Mouse (Mus musculus) stomach, embryonic 15.5 days (tissue): ENCODE measurements around the gene Hormad1. TPM values are rescaled to one million over a fixed set of nuclear protein-coding genes. Genes with fewer than 3 reads are reported as not detected.
"Not testable (repeated sequence)": the region's sequence is repeated elsewhere in the genome, so short reads cannot be mapped to it uniquely, and the experiment has no call there.

Experiments used
- ATAC-seq: fragments of 200-750 bp; cut with Nextera tagmentation; 2 replicates; pipeline ENCODE4 v1.8.0; 2017; ENCODE audit warnings: low read depth, moderate number of reproducible peaks, moderate TSS enrichment; ENCODE audit not compliant: insufficient read depth, low FRiP score
- H3K27ac ChIP-seq: fragments of 300-500 bp; sonication (generic); 2 replicates; pipeline ENCODE4 v1.5.1; 2015; ENCODE audit warnings: mild to moderate bottlenecking, inconsistent platforms
- H3K27me3 ChIP-seq: fragments of 300-500 bp; sonication (generic); replicated peaks from 2 replicates; pipeline ENCODE4 v1.6.1; 2015; ENCODE audit warnings: inconsistent platforms
- H3K36me3 ChIP-seq: fragments of 300-500 bp; sonication (generic); 2 replicates; pipeline ENCODE4 v1.6.1; 2015; ENCODE audit warnings: inconsistent platforms
- H3K4me1 ChIP-seq: fragments of 300-500 bp; sonication (generic); 2 replicates; pipeline ENCODE4 v1.6.1; 2015; ENCODE audit warnings: inconsistent platforms
- H3K4me2 ChIP-seq: fragments of 300-500 bp; sonication (generic); 2 replicates; pipeline ENCODE4 v1.6.1; 2015; ENCODE audit warnings: mild to moderate bottlenecking, inconsistent platforms
- H3K4me3 ChIP-seq: fragments of 300-500 bp; sonication (generic); replicated peaks from 2 replicates; pipeline ENCODE4 v1.5.1; 2015; ENCODE audit warnings: inconsistent platforms
- H3K9ac ChIP-seq: fragments of 300-500 bp; sonication (generic); 2 replicates; pipeline ENCODE4 v1.6.1; 2015; ENCODE audit warnings: inconsistent platforms
- H3K9me3 ChIP-seq: fragments of 300-500 bp; sonication (generic); 2 replicates; pipeline ENCODE4 v1.6.1; 2016; ENCODE audit warnings: inconsistent platforms
- WGBS: fragments of 180-500 bp; shearing (Covaris S2); methylation state at CpG from one replicate; pipeline ENCODE4 v1.1.7; 2015; 5-methylcytosine and 5-hydroxymethylcytosine counted together
- polyA plus RNA-seq: library from polyadenylated mRNA; unstranded; fragments of >200 nt; fragmentation: Nextera tagmentation; extraction: Ambion mirVana; gene quantifications from 2 replicates; pipeline ENCODE4 v1.2.1, GENCODE M21; 2015

Gene Hormad1
- polyA plus RNA-seq, 1 experiment from 2014 or later: not detected

DNA sequence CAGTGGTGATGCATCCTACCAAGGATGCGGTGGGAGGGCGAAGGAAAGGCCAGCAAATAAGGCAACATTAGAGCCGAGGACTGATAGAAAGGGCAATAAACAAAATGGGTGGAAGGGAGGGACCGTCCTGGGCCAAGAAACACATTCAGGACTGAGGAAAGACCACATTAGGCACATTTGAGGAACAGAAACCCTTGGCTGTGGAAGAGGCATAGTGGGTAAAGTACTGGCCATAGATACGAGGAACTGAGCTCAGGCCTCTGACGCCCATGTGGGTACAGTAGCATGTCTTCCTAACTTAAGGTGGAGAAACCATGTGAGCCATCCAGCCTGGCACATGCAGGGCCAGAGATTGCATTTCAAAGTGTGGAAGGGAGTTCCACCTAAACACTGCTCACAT, 29.7 kb upstream of the Hormad1 start:
- 83% methylated on average over 6 of the region's 6 CpGs for WGBS
- no peaks in the 10 kb centered on the region for H3K27me3 ChIP-seq
- no peak for ATAC-seq
- H3K9me3 ChIP-seq: no peaks in the 10 kb centered on the region
- no peak overlapping the region for H3K4me3 ChIP-seq
- H3K27ac ChIP-seq: no peak overlapping the region
- H3K9ac ChIP-seq: no peak overlapping the region
- H3K4me1 ChIP-seq: no peaks in the 10 kb centered on the region
- H3K36me3 ChIP-seq: no peaks in the 10 kb centered on the region
- H3K4me2 ChIP-seq: no peak overlapping the region

DNA sequence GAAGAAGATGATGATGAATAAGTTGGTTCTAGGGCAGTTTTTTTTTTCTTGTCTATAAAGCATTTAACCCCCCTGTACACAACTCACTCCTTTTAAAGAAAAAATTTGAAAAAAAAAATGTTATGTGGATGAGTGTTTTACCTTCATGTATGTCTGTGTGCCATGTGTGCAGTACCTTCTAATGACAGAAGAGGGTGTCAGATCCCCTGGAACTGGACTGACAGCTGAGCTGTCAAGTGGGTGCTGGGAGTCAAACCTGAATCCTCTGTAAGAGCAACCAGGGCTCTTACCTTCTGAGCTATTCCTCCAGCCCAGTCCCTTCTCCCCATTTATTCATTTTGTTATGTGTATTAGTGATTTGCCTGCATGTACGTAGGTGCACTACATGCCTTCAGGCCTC, 28.5 kb upstream of the Hormad1 start:
- Histone ChIP-seq H3K4me3 (no peak overlapping the region), H3K9me3 (no peaks in the 10 kb centered on the region), H3K9ac (no peak overlapping the region), H3K27ac (no peak overlapping the region), H3K36me3 (no peaks in the 10 kb centered on the region), H3K4me1 (no peaks in the 10 kb centered on the region), H3K27me3 (no peaks in the 10 kb centered on the region), H3K4me2 (no peak overlapping the region)
- ATAC-seq: no peak
- WGBS: 86% methylated on average over 1 of the region's 1 CpGs

DNA sequence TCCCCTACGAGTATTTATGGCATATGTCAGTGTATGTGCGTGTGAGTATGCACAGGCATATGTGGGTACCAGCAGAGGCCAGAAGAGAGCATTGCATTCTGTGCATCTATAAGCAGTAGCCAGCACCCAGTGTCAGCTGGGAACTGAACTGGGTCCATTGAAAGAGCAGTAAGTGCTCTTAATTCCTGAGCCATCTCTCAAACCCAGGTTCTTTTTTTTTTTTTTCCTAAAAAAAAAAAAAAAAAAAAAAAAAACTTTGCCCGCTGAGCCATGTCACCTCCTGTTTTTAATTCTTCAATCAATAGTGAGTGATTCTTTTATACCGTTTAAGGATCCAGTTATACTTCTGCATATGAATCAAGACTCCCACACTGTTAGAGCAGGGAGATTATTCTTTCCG, 26.1 kb upstream of the Hormad1 start:
- ATAC-seq: no peak
- no peak overlapping the region for H3K4me3 ChIP-seq
- no peak overlapping the region for H3K4me2 ChIP-seq
- no peak overlapping the region for H3K9ac ChIP-seq
- no peaks in the 10 kb centered on the region for H3K27me3 ChIP-seq
- H3K27ac ChIP-seq: no peak overlapping the region
- no peaks in the 10 kb centered on the region for H3K36me3 ChIP-seq
- H3K9me3 ChIP-seq: no peaks in the 10 kb centered on the region
- no peaks in the 10 kb centered on the region for H3K4me1 ChIP-seq
- 91% methylated on average over 5 of the region's 5 CpGs for WGBS

DNA sequence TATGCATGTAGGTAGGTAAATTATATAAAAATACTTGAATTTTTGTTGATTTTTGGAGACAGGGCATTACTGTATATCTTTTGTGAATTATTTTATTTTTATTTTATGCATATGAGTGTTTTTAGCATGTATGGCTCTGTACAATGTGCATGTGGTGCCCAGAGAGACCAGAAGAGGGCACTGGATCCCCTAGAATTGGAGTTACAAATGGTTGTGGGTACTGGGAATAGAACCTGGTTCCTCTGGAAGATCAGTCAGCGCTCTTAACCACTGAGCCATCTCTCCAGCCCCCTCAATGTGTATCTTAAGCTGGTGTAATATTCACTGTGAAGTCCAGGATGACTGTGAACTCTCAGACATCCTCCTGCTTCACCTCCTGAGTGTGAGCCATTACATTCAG, 24.6 kb upstream of the Hormad1 start:
- Histone ChIP-seq H3K4me1 (no peaks in the 10 kb centered on the region), H3K4me3 (no peak overlapping the region), H3K9ac (no peak overlapping the region), H3K36me3 (no peaks in the 10 kb centered on the region), H3K9me3 (no peaks in the 10 kb centered on the region), H3K27me3 (no peaks in the 10 kb centered on the region), H3K4me2 (no peak overlapping the region), H3K27ac (no peak overlapping the region)
- 84% methylated on average over 1 of the region's 1 CpGs for WGBS
- no peak for ATAC-seq

DNA sequence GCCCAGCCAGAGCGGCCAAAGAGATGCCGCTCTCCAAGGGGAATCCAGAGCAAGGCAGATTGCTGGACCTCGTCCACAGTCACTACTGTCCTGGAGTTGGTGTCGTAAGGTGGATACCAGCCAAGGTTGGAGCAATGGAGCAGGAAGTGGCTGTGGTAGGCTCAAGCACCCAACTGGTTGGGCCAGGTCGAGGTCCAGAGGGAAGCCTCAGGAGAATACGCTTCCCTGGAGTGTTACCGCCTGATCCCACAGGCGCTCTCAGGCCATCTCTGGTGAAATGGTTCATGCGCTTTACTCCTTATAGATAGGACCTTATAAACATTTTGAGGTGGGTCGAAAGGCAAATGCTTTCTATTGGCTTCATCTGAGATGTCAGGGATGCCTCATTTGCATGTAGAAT, 20.5 kb upstream of the Hormad1 start:
- Histone ChIP-seq H3K4me1 (no peaks in the 10 kb centered on the region), H3K9me3 (no peaks in the 10 kb centered on the region), H3K27ac (no peak overlapping the region), H3K4me2 (no peak overlapping the region), H3K9ac (no peak overlapping the region), H3K27me3 (no peaks in the 10 kb centered on the region), H3K4me3 (no peak overlapping the region), H3K36me3 (no peaks in the 10 kb centered on the region)
- 88% methylated on average over 10 of the region's 10 CpGs for WGBS
- ATAC-seq: no peak

DNA sequence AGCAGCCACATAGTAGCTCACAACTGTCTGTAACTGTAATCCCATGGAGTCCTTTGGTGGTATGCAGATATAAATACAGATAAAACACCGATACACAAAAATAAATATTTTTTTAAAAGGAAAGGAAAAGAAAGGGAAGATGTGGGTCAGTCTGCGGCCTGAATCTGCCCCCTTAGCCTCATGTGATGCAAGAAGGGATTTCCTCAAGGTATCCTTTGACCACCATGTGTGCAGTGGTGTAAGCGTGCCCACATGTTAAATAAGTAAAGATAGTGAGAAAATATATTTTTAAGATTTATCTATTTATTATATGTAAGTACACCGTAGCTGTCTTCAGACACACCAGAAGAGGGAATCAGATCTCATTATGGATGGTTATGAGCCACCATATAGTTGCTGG, 19.6 kb upstream of the Hormad1 start:
- Histone ChIP-seq H3K9ac (no peak overlapping the region), H3K27ac (no peak overlapping the region), H3K4me2 (no peak overlapping the region), H3K4me1 (no peaks in the 10 kb centered on the region), H3K36me3 (no peaks in the 10 kb centered on the region), H3K4me3 (no peak overlapping the region), H3K9me3 (no peaks in the 10 kb centered on the region), H3K27me3 (no peaks in the 10 kb centered on the region)
- 89% methylated on average over 4 of the region's 4 CpGs for WGBS
- ATAC-seq: no peak

DNA sequence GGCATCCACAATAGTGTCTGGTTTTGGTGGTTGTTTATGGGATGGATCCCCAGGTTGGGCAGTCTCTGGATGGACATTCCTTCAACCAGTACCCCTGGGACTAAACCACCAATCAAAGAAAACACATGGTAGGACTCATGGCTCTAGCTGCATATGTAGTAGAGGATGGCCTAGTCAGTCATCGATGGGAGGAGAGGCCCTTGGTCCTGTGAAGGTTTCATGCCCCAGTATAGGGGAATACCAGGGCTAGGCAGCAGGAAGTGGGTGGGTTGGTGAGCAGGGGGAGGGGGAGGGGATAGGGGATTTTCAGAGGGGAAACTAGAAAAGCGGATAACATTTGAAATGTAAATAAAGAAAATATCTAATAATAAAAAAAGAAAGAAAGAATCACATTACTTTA, 18.3 kb upstream of the Hormad1 start:
- ATAC-seq, H3K9ac ChIP-seq, H3K4me1 ChIP-seq, H3K4me3 ChIP-seq, H3K27ac ChIP-seq, H3K9me3 ChIP-seq, H3K27me3 ChIP-seq, H3K36me3 ChIP-seq, H3K4me2 ChIP-seq: not testable (repeated sequence)
- WGBS: 73% methylated on average over 2 of the region's 2 CpGs

DNA sequence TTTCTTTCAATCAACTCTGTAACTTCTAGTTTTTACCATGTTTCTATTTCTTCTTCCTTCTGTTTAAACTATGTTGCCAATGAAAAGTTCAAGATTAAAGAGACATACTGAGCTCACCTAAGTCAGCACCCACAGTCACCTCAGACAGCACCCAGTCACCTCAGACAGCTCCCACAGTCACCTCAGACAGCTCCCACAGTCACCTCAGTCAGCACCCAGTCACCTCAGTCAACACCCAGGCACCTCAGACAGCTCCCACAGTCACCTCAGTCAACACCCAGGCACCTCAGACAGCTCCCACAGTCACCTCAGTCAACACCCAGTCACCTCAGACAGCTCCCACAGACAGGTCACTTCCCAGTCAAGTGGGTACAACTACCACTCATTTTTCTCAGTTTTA, 17.3 kb upstream of the Hormad1 start:
- Histone ChIP-seq H3K4me3 (no peak overlapping the region), H3K36me3 (no peaks in the 10 kb centered on the region), H3K9ac (no peak overlapping the region), H3K9me3 (no peaks in the 10 kb centered on the region), H3K4me1 (no peaks in the 10 kb centered on the region), H3K27ac (no peak overlapping the region), H3K4me2 (no peak overlapping the region), H3K27me3 (no peaks in the 10 kb centered on the region)
- no peak for ATAC-seq

DNA sequence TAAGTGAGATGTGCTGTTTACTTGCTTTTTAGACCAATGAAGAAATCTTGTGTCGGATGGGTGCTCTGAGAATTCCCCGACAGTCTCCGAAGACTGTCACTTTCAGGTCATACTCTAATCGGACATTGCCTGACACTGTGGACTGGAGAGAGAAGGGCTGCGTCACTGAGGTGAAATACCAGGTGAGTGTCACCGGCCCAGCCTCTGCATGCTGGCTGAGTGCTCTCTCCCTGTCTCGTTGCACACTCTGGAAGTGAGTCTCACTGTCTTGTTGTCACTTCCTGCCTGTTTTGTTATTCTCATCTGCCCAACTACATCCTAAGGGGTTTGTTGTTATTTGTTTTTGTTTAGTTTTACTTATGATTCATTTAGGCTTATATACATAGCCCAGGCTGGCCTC, 16.5 kb upstream of the Hormad1 start:
- Histone ChIP-seq H3K4me1 (no peaks in the 10 kb centered on the region), H3K27me3 (no peaks in the 10 kb centered on the region), H3K4me2 (no peak overlapping the region), H3K36me3 (no peaks in the 10 kb centered on the region), H3K4me3 (no peak overlapping the region), H3K9ac (no peak overlapping the region), H3K9me3 (no peaks in the 10 kb centered on the region), H3K27ac (no peak overlapping the region)
- no peak for ATAC-seq
- 71% methylated on average over 7 of the region's 7 CpGs for WGBS

DNA sequence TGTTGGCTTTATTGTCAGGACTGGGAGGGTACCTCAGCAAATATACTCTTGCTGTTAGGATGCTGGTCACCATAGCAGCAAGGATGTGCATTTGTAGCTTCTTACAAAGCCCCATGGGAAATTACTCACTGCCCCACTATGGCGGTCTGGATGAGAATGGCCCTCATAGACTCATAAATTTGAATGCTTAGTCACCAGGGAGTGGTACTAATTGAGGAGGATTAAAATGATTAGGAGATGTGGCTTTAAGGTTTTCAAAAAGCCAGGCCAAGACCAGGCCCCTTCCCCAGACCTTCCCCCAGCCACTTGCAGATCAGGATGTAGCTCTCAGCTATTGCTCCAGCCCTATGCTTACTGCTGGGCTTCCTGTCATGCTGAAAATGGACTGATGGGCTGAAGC, 9.3 kb upstream of the Hormad1 start:
- H3K9ac ChIP-seq: no peak overlapping the region
- no peaks in the 10 kb centered on the region for H3K27me3 ChIP-seq
- no peaks in the 10 kb centered on the region for H3K9me3 ChIP-seq
- WGBS: 74% methylated on average over 1 of the region's 1 CpGs
- H3K36me3 ChIP-seq: no peaks in the 10 kb centered on the region
- H3K4me3 ChIP-seq: no peak overlapping the region
- no peak overlapping the region for H3K27ac ChIP-seq
- H3K4me1 ChIP-seq: no peaks in the 10 kb centered on the region
- no peak overlapping the region for H3K4me2 ChIP-seq
- ATAC-seq: no peak

DNA sequence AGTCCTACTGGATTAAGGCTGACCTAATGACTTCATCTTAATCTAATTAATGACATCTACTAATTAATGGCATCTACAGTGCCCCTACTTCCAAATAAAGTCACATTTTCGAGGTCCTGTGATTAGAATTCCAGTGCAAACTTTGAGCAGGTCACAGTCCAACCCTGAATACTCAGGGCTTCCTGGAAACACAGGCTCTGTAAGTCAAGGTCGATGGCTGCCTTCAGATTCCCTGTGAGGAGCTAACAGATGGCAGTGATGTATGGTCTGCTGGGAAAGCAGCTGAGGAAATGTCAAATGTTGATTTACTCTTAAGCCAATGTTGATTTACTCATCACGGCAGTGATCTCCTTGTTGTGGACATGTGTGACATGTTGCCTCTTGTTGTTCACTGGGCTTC, 5.5 kb upstream of the Hormad1 start:
- ATAC-seq: no peak
- H3K4me3 ChIP-seq: no peak overlapping the region
- no peaks in the 10 kb centered on the region for H3K27me3 ChIP-seq
- H3K9ac ChIP-seq: no peak overlapping the region
- H3K27ac ChIP-seq: no peak overlapping the region
- no peak overlapping the region for H3K4me2 ChIP-seq
- no peaks in the 10 kb centered on the region for H3K4me1 ChIP-seq
- H3K36me3 ChIP-seq: no peaks in the 10 kb centered on the region
- no peaks in the 10 kb centered on the region for H3K9me3 ChIP-seq
- WGBS: 31% methylated on average over 3 of the region's 3 CpGs

DNA sequence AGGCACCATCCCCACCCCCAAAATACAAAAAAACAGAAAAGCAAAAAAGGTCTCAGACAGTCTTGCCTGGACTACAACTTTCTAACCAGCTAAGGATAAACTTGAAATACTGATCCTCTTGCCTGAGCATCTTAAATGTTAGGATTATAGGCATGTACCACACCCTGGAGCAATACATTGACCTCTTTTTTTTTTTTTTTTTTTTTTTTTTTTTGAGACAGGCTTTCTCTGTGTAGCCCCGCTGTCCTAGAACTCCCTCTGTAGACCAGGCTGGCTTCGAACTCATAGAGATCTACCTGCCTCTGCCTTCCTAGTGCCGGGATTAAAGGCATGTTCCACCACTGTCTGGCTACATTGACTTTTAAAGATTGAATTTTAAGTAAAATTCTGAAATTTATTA, 1.3 kb downstream of the Hormad1 start:
- Histone ChIP-seq H3K36me3 (no peaks in the 10 kb centered on the region), H3K9ac (no peak overlapping the region), H3K27ac (no peak overlapping the region), H3K27me3 (no peaks in the 10 kb centered on the region), H3K9me3 (no peaks in the 10 kb centered on the region), H3K4me2 (no peak overlapping the region), H3K4me3 (no peak overlapping the region), H3K4me1 (no peaks in the 10 kb centered on the region)
- ATAC-seq: no peak
- WGBS: 94% methylated on average over 3 of the region's 3 CpGs

DNA sequence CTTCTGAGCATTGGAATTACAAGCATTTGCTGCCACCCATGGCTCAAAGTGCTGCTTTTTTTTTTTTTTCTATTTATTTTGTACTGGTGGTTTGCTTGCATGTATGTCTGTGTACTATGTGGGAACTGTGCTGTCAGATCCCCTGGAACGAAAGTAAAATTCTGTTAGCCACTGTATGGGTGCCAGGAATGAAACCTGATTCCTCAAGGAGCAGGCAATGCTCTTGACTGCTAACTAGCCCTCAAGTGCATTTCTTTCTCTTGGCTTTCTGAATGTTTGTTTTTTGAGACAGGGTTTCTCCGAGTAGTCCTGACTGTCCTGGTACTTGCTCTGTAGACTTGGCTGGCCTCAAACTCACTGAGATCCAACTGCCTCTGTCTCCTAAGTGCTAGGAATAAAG, 2.3 kb downstream of the Hormad1 start:
- no peak overlapping the region for H3K4me3 ChIP-seq
- no peak overlapping the region for H3K27ac ChIP-seq
- H3K9me3 ChIP-seq: no peaks in the 10 kb centered on the region
- 59% methylated on average over 2 of the region's 2 CpGs for whole genome bisulfite sequencing
- no peaks in the 10 kb centered on the region for H3K27me3 ChIP-seq
- no peak for ATAC-seq
- no peak overlapping the region for H3K9ac ChIP-seq
- no peaks in the 10 kb centered on the region for H3K4me1 ChIP-seq
- H3K4me2 ChIP-seq: no peak overlapping the region
- H3K36me3 ChIP-seq: no peaks in the 10 kb centered on the region
